Mouse (Mus musculus): Measurements from ENCODE around the gene Txnip.
A peak's percentile ranks its signal among the peaks of the same experiment; 100 is the strongest.

Gene Txnip

GRCm38 (mm10) chr3:96569506-96569905 is 11.7 kb downstream of the Txnip start:
- no peak for DNase-seq (ENCODE audit: low read depth, low spot score)

GRCm38 (mm10) chr3:96569966-96570605 is 12.3 kb downstream of the Txnip start:
- no peak for DNase-seq (ENCODE audit: low read depth, low spot score)

GRCm38 (mm10) chr3:96570643-96571042 is 12.9 kb downstream of the Txnip start:
- no peak for DNase-seq (ENCODE audit: low read depth, low spot score)

GRCm38 (mm10) chr3:96571336-96571735 is 13.6 kb downstream of the Txnip start:
- DNase-seq (ENCODE audit: low read depth, low spot score) = no peak

GRCm38 (mm10) chr3:96571896-96572698 is 14.3 kb downstream of the Txnip start:
- DNase-seq (ENCODE audit: low read depth, low spot score) = no peak

GRCm38 (mm10) chr3:96573611-96574511 is 16.1 kb downstream of the Txnip start:
- no peak for DNase-seq (ENCODE audit: low read depth, low spot score)

- no peak for DNase-seq (ENCODE audit: low read depth, low spot score)
Observed at GRCm38 (mm10) chr3:96575272-96575984, 17.7 kb downstream of the Txnip start.

- no peak for DNase-seq (ENCODE audit: low read depth, low spot score)
Observed at GRCm38 (mm10) chr3:96576005-96576658, 18.4 kb downstream of the Txnip start.

GRCm38 (mm10) chr3:96576690-96577541 is 19.2 kb downstream of the Txnip start, which contains the start of gene Gm16253:
Gene Gm16253, plus strand, starts transcription at chr3:96576984.
- no peak for DNase-seq (ENCODE audit: low read depth, low spot score)

- no peak for DNase-seq (ENCODE audit: low read depth, low spot score)
Observed at GRCm38 (mm10) chr3:96577566-96577965, 19.8 kb downstream of the Txnip start.

GRCm38 (mm10) chr3:96578561-96579238 is 20.9 kb downstream of the Txnip start:
- DNase-seq (ENCODE audit: low read depth, low spot score) = no peak

GRCm38 (mm10) chr3:96579239-96579750 is 21.5 kb downstream of the Txnip start:
- DNase-seq (ENCODE audit: low read depth, low spot score) = no peak

GRCm38 (mm10) chr3:96579885-96580454 is 22.2 kb downstream of the Txnip start:
- DNase-seq (ENCODE audit: low read depth, low spot score) = peak; percentile 92

GRCm38 (mm10) chr3:96581141-96581540 is 23.4 kb downstream of the Txnip start:
- DNase-seq (ENCODE audit: low read depth, low spot score) = no peak

GRCm38 (mm10) chr3:96581771-96582515 is 24.2 kb downstream of the Txnip start:
- no peak for DNase-seq (ENCODE audit: low read depth, low spot score)

- no peak for DNase-seq (ENCODE audit: low read depth, low spot score)
Observed at GRCm38 (mm10) chr3:96583386-96583785, 25.6 kb downstream of the Txnip start.

- no peak for DNase-seq (ENCODE audit: low read depth, low spot score)
Observed at GRCm38 (mm10) chr3:96590657-96591056, 32.9 kb downstream of the Txnip start.

GRCm38 (mm10) chr3:96593374-96593773 is 35.6 kb downstream of the Txnip start:
- DNase-seq (ENCODE audit: low read depth, low spot score) = no peak
